Mouse (Mus musculus) gastrocnemius, postnatal 10 days (tissue): Measurements from ENCODE around the gene Lrig1. TPM values are rescaled to one million over a fixed set of nuclear protein-coding genes. Genes with fewer than 3 reads are reported as not detected.

Source experiments
- DNase-seq: peaks from one replicate; pipeline ENCODE4 v3.0.0; 2021; ENCODE audit warnings: mixed read lengths
- total RNA-seq, 2 experiments: library from RNA; stranded (reverse); gene quantifications; 2 replicates each; pipeline ENCODE4 v1.2.3; 2021

Gene Lrig1
- total RNA-seq, 2 experiments from 2014 or later: 52.1 to 54.0 TPM

DNA sequence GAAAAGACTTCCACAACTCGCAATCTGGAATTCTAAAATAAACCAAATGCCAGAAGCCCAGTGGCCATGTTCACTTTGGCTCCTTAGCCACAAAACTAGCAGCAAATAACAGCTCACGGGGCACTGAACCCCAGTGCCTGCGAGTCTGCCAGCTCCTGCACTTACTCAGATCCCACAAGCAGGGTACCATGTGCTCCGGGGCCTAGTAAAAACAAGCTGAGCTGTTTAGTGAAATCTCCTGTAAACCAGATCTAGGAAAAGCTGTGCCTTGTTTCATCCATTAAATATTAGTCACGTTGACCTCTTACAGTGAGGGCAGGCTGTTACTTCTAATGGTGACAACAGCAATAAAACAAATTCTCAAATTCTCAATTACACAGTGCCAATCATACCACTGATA lies 81.3 kb downstream of the Lrig1 start:
- no peak for DNase-seq

DNA sequence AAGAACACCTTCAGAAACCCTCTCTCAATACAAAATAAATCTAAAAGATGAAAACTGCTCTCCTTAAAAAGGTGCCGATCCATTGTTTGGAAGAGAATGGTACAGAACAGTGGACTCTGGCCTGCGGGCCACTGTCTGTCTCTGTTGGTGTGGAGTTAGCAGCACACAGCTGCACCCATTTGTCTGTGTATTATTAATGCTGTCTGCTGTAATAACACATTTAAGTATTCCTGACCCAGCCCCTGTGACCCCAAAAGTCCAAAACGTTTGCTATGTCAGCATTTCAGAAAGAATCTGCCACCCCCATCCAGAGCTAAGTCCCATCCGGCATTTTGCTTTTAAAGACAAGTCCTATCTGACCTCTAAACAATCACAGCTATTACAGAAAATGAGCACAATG lies 84.0 kb downstream of the Lrig1 start:
- no peak for DNase-seq

DNA sequence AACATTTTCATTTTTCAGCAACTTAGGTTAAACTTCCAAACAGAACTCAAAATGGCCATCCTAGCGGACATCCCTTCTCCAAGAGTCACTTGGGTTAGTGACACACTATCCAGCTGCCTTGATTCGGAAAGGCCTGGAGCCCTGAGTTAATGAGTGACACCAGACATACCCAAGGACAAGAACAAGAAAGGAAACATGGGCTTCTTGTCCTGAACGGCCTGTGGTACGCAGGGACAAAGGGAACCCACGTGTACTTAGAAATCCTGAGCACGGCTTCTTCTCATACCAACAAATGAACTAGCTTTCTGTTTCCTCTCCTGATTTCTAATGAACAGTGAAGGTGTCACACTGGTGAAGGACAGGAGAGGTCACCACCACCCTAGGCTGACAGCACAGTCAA lies 85.6 kb downstream of the Lrig1 start:
- no peak for DNase-seq

DNA sequence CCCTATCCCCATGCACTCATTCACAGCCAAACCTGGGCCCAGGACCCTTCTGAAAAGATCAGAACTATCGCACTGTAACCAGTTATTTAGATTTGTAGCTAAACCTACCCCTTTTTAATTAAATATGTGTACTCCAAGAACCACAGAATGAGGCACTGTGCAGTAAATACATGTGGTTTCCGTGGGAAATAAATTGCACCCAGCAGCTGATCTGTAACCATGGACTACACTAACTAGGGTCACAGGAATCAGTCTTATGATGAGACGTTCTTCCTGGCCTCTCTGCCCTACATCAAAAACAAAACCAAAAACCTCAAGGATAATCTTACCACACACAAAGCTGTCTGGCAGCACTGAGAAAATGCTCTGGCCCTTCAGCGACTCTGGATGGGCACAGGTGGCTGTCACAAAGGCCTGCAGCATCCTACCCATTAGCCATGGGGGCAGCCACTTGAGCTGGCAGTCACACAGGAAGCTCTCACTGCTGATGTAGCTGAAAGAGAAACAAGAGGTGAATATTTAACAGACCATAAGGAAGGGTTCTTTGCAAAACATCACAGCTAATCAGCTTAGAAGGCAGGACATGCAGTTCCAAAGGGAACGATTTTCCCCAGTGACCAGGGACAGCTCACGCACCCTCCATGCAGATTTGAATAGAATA lies 86.6 kb downstream of the Lrig1 start:
- DNase-seq: no peak

DNA sequence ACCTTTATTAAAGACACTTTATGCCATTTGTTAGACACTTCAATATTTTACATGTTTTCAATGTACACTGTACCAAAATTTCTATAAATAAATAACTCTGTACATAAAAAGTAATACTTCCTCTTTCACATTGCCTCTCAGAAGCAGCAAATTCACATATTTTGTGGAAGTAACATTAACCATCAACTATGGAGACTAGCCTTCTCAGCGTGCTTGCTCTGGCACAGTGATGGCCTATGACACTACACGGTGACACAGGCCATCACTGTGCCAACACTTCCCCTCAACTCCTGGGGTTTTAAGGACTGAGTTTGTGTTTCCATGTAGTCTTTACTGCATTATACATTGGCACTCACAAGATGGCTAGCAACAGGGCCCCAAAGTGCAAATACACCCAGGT lies 95.4 kb downstream of the Lrig1 start:
- no peak for DNase-seq

DNA sequence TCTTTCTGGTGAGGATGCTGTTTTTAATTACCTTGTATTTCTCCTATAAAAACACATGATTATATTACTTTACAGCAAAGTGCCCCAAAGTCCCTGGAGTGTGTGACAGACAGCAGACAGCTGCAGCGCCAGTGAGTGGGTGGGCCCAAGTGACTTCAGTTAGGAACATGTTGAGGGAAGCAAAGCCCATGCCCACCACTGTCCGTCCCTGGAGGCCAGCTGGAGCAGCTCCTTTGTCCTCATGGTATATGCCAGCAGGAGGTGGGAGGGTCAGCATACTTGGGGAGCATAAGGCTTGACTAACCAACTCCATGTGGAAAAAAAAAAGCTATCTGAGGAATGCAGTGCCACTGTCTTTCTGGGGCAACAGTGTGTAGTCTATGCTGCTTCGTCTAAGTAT lies 95.9 kb downstream of the Lrig1 start:
- DNase-seq: no peak

DNA sequence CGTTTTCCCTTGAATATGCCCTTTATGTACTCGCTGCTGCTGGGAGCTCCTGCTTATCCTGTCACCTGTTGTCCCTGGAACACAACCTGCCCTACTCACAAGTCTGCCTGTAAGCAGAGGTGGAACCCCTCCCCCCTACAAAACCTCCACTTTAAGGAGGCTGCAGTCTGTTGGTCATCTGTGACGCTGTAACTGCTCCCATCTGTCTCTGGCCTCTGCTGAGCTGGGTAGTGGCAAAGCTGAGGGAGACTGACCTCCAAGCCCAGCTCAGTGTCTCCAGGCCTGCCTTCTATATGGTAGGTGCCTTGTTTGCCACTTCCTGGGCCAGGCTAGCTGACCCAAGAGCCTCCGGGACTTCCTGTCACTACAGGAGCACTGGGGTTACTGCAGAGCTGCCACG lies 98.1 kb downstream of the Lrig1 start:
- no peak for DNase-seq

DNA sequence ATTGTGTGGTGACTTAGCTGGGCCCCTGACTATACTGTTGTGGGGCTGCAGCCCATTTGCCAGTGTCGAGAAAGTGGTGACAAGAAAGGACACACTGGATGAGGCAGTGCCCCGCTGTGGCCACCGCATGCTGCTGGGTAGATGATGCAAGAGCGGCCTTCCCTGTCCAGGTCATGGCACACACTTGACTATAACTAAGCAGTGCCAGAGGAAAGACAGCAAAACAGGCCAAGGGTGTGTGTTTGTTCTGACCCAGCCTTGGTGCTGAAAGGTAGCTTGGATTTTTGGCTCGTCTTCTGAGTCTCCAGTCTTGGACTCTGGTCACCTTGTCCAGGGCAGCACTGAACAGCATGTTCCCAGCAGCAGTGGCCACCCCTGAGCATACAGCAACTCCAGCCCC lies 98.9 kb downstream of the Lrig1 start:
- no peak for DNase-seq

DNA sequence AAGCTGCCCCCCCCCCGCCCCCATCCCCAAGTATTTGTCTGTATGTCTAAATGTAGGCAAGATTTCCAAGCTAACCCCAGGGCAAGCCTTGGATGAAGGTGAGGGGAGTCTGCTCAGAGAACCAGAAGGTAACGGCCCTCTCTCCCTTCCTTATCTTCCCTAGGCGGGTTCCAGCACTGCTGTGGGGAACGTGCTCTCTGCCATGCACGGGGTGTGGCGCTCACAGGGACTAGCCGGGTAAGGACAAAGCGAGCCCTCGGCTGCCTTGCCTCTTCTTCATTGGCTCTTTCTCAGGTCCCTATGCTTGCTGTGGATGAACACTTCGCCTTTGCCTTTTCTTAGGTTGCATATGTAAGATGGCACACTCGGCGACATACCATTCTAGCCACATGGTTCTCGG lies 100.9 kb downstream of the Lrig1 start:
- DNase-seq: no peak

DNA sequence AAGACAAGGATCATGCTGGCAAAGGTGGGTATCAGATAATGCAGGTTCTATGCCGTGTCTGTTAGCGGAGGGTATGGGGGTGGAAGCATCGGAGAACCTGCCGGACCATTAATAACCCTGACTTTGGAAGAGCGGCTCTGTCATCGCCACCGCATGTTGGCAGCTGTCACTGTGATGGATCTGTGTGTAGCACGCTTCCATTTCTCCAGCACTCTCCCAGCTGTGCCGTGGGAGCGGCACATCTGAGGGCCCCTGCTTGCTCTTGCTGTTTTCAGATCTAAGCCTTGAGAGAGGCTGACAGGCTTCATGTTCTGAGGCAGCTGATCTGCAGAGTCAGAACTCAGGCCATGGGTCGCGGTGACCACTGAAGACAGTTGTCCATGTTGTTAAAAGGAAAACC lies 101.5 kb downstream of the Lrig1 start:
- no peak for DNase-seq

DNA sequence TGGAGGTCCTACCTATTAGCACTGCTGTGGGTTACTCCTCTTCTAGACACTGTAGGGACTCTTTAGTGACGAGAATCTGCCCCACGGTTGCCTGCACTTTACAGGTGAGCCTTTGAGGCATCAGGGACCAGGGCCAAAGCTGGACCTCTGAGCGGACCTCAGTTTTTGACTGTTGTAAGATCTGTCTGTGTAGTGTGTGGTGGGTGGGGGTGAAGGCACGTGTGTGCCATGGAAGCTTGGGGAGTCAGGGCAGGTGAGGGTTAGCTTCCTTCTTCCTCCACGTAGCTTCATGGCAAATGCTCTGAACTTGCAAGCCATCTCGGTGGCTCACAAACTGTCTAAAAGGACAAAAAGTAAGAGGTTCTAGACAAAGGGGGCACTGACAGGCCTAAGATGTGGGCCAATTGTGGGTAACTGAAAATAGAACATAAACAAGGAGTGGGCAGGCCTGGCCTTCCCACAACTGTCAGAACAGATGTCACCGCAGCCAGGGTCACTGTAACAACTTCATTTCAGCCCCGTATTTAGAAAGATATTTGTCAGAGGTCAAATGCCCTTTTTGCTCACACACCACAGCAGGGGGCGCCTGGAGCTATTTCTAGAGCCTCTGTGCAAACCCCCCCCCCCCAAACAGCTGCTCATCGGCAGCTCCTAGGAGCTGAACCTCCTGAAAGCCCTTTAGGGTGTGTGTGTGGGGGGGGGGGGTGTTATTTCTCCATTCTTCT lies 103.0 kb downstream of the Lrig1 start:
- peak; percentile 49 for DNase-seq

DNA sequence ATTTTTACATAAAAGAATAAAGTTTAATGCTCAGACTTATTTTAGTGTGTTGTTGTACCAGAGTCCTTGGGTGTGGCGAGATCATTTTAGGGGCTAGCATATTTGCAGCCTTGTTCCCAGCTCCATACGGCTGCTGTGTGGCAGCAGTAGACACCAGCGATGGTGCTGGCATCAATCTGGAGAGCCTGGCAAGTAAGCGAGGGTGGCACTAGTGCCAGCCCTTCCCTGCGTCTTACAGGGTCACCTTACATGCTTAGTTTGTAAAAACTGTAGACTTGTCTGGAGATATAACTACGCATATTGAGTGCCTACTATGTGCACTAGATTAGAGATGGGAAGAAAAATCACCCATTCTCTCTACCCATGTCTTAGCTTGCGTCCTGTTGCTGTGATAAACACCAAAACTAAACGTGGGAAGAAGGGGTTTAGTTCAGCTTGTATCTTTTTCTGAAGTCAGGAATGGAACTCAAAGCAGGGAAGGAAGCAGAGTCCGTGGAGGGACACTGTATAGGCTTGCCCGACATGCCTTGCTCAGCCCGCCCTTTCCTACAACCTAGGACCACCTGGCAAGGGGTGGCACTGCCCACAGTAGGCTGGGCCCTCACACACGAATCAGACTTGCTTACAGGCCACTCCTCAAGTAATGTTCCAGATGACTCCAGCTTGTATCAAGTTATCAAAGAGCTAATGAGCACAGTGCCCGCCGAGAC lies 103.8 kb downstream of the Lrig1 start:
- no peak for DNase-seq

DNA sequence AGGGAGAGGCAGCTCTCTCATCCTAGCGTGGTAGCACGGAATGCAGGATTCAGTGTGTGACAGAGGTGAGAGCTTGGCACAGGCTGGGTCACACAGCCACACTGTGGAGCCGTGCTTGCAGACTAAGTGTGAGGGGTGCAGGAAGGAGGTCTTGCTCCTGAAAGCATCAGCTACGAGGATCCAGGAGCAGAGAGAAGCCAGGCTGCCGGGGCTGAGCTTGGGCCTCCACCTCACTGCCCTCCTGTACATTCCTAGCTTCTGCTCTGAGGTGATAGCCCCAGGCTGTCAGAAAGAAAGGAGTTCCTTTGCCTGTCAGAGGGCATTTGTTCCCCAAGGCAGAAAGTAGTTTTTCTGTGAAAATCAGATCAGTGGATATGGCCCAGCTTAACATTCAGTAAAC lies 104.8 kb downstream of the Lrig1 start:
- no peak for DNase-seq

DNA sequence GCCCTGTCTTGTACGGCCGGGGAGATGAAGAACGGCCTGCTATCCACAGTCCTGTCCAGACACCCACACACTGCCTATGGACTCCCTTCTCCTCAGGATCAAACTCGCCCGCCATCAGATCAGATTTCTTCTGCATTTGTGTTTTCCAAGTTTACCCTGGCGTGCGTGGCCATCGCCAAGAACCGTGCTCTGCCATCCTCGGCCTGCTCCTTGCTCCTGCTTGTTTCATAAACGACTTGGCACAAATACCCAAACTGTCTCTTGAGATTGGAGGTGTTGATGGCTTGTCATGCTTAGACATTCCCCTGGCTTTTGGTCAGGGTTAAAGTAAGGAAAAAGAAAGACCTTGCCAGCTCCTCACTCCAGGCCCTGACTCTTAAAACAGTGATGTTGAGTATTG lies 105.2 kb downstream of the Lrig1 start:
- DNase-seq: no peak

DNA sequence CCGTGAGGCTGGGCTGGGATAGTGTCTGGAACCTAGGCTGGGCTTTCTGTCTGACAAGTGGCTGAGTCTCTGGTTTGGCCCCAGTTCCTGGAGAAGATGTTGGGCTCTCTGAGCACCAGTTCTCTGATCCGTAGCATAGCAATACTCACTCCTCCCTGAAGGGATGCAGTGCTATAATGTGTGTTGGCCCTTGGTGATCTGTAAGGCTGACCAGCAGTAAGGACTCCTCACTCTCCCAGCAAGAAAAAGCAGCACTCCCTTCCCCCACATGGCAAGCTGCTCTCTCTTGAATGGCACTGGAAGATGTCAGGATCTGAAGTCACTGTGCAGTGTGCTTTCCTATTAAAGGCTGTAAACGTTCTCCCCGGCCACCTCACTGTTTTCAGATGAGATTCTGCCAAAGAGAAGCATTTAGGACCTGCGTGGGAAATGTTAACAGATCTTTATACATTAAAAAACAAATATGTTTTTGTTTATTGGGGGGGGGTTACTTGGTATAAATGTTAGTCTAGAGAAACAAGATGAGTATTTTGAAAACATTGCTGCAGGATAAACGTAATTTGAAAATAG lies 105.8 kb downstream of the Lrig1 start:
- no peak for DNase-seq

DNA sequence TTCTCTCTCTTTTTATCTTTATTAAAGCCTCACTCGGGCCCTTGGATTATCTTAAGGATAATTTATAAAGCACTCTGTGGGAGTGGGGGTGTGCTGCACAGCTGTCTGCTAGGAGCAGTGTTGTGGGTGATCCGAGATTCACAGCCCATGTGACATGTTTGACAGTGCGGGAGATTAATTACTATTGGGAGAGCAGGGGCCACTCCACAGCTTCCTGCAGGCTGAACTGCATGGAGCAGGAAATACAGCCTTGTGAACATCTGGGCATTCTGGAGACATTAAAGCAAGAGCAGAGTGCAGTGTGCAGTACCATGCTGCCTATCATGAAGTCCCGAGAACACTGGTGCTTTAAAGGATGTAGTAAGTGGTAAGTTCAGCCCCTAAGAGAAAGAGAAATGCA lies 107.2 kb downstream of the Lrig1 start:
- no peak for DNase-seq

DNA sequence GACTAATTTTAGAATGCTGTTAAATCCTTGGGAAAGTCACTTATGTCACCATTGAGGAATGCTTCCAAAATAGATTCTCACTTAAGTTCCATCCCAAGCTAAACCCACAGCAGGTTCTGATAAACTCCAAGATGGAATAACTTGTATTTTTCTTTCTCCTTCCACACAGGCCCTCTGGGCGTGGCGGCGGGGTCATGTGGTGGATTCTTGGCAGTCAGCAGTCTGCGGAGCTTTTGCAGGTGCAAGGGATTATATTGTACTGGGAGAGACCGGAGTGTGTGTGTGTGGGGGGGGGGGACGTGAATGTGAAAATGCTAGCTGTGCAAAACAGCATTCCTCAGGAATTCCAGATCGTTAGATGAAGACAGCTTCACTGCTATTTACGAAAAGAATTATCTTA lies 107.7 kb downstream of the Lrig1 start:
- DNase-seq: peak; percentile 50

DNA sequence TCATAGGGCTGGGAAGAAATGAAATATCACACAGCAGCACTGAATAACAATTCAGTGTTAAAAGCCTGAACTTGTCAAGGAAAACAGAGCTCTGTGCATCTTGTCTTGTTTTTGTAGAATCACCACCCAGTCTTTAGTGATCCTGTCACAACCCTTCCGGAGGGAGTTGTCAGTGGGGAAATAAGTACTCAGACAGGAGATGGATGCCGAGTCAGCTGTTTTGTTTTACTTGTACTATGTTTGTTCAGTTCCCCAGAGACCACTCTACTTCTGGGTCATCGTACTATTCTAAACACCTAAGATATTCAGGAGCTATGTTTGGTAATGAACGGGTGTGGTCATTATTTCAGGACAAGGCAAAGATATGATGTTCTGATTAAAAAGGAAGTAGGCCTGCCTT lies 111.6 kb downstream of the Lrig1 start:
- no peak for DNase-seq

DNA sequence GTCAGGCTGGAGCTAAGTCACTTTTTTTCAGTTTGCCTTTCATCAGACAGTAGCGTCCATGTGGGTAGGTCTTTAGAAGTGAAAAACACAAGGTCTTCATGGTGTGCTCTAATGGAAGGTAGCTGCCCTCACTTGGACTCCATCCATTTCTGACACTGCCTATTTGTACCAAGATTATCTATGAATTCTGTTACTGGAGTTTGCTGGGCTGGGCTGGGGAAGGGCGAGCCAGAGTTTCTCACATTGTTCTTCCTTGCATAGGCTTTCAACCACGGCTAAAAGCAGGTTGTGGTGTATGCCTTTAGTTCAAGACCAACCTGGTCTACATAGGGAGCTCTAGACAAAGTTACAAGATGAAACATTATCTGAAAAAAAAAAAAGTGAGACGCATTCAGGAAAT lies 115.0 kb downstream of the Lrig1 start:
- DNase-seq: no peak

DNA sequence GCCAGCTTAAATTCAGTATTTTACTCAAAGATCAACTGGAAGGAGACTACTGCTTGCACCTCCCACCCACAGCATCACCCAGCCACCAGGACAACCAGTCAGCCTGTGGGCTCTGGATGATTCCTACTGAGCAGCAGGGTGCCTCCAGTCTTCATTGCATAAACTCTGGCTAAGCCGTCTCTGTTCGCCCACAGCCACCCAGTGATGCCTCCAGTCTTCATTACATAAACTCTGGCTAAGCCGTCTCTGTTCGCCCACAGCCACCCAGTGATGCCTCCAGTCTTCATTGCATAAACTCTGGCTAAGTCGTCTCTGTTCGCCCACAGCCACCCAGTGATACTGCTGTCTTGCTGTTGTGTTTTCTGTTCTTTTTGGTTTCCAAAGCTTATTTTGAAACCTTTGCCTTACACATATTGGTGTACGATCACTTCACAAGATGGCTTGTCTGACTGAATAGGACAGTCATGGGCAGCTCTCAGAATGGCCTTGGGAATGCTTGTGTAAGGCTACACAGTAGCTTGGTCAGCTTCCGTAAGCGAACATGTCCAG lies 115.7 kb downstream of the Lrig1 start:
- DNase-seq: no peak

DNA sequence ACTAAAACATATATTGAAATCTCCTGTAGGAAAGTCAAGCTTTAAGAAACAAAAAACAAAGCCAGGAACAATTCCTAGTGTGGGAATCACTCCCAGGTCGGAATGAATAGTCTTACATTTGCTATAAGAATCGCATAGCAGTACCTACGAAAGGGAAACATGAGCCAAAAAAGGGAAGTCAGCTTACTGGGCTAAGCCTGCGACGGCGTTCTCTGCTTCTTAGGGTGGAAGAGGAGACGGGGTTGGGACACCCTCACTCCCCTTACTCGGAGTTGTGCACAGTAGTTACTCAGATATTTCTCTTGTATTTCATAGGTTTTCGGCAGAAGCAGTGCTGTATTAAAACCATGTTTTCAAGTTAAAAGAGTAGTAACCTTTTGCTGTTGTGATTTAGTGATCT lies 117.9 kb downstream of the Lrig1 start:
- no peak for DNase-seq

DNA sequence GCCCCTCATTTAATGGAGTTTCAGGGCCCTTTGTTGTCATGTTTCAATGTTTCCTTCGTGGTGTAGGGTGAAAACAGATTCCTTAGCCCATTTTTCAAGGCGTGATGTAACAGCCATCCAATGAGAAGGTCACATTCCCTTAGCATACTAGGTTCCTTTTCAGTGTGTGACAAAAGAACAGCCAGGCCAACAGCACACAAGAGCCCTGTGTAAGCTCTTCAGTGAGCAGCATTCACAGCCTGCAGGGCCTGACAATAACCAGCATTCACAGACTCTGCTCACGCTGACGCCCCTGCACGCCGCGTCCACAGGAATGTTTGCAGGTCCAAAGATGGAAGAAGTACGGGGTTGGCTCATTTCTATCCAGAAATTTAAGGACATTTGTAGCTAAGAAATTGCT lies 122.0 kb downstream of the Lrig1 start:
- no peak for DNase-seq

DNA sequence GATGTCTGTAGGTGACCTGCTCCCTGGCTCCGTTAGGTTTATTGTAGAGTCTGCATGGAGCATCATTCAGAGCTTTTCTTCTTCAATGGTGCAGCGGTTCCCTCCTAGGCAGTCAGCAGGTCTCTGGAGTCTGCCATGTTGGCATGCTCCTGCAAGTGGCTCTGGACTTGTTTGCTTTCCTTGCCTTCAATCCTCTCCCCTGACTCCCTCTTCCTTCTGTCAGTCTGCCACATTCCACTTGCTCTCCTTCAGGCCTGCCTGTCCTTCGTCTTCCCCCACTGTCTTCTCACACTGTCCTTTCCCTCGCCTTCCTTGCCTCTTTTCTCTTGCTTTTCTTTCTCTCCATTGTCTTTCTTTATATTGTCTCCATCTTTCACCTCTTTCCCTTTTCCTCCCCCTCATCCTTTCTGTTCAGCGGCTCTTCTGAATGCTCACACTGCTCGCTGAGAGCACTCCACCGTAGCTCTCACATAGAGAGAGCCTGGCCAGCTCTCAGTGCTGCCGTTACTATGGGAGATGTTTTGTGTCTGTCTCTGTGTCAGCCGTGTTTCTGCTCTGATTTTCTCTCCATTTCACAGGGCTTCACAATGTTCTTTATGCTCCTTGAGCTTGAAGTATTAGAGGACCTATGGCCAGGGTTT lies 124.3 kb downstream of the Lrig1 start:
- DNase-seq: no peak
